Mouse (Mus musculus): ENCODE results near the gene Sfrp5. TPM values are rescaled to one million over a fixed set of nuclear protein-coding genes. Genes with fewer than 3 reads are reported as not detected.
A peak's percentile ranks its signal among the peaks of the same experiment; 100 is the strongest.

The Sfrp5 gene
- total RNA-seq, 1 experiment from 2014 or later = not detected

DNA sequence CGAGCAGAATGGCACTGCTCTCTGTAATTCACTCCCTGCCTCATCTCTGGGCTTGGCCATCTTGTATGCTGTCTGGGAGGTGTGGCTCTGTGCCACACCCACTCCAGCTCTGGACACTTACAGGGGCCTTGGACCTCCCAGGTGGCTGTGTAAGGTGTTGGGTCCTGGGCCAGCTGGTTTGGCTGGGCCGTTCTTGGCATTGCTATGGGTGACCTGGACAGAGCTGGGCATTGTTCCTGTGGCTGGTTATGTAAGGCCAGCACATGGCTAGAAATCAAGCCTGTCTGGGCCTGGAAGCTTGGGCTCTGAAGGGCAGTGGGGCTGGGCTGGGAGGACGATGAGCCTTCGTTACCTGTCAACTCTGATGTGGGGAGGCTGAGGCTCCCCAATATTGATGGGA is 2.3 kb upstream of the Sfrp5 start:
- no peak for ATAC-seq (ENCODE audit: extremely low read depth, insufficient number of reproducible peaks, low FRiP score, poor library complexity, severe bottlenecking)

DNA sequence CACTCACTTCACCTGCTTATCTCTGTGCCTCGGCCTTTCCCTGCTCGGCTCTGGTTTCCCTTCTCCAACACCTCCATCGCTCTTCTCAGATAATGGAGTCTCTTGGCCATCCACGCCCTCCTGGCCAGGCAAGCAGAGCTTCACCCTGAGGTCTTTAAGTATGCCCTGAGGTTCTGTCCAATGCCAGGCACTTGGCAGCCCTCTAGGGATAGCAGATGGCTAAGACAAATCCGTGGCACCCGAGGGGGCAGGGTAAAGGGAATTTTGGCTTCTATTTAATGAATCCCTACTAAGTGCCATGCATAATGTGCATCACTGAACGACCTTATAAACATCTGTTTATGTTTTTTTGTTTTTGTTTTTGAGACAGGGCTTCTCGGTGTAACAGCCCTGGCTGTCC is 415 bp upstream of the Sfrp5 start:
- ATAC-seq (ENCODE audit: extremely low read depth, insufficient number of reproducible peaks, low FRiP score, poor library complexity, severe bottlenecking) = no peak

DNA sequence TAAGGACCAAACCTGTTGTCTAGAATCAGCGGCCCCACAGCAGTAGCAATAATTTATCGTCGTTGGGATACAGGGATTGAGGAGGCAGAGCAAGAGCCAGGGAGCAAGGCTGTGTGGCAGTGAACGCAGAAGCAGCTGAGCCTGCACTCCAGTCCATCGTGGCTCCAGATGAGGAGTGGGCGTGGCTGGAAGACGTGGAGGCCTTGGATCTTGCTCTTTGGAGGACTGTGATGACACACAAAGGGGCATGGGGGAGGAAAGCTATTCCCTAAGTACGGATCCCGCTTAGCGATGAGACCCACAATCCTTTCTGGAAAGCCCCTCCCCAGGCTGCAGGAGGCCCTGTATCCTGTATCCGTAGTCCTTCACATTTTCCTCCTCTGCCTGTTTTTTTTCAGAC is 4.0 kb downstream of the Sfrp5 start:
- no peak for ATAC-seq (ENCODE audit: extremely low read depth, insufficient number of reproducible peaks, low FRiP score, poor library complexity, severe bottlenecking)

DNA sequence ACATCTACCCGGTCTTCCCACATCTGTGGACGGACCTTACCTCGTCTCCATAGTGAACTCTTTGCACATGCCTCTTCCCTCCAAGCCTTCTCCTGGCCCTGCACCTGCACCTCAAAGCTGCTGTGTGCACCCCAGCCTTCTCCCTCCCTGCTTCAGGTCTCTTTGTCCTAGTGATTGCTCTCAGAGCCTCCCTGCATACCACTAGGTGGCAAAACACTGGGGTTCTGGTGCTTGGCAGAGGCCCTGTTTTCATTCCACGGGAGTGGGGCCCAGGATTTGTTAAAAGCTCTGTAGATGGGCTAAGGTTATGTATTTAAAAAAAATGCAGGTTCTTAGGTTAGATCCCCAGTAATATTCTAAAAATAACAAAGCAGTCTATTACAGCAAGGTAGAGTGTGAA is 5.0 kb downstream of the Sfrp5 start:
- no peak for ATAC-seq (ENCODE audit: extremely low read depth, insufficient number of reproducible peaks, low FRiP score, poor library complexity, severe bottlenecking)

DNA sequence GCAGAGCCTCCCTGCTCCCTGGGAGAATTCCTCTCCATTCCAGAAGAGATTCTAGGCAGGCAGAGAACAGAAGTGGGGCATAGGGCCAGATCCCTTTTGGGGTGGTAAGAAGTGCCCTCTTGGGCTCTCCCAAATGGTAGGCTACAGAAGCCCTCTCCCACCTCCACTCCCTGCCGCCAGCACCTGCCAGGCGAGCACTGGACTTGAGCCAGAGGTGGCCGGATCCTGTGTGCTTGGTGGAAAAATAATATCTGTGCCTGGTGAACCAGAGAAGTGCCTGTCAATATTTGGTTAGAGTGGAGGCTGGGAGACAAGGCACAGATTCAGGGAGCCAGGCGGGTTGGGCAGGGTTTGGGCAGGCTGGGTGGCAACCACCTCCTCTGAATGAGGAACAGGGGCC is 5.7 kb downstream of the Sfrp5 start:
- no peak for ATAC-seq (ENCODE audit: extremely low read depth, insufficient number of reproducible peaks, low FRiP score, poor library complexity, severe bottlenecking)

DNA sequence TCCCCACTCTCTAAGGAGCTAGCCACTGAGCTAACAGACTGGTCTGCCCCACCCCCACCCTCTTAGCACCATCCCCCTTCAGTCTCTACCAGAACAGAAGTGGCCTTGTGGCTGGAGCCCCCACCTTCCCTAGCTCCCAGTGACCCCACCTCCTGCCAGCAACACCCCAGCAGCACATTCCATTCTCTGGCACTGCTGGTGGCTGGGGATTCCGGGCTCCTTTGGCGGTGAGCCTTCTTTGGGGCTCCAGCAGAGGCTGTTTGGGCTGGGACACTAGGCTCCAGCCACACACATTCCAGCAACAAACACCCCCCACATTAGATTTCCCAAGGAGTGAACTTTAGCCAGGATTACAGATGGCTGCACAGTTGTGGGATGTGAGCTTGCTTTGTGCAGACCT is 8.7 kb downstream of the Sfrp5 start:
- no peak for ATAC-seq (ENCODE audit: extremely low read depth, insufficient number of reproducible peaks, low FRiP score, poor library complexity, severe bottlenecking)

DNA sequence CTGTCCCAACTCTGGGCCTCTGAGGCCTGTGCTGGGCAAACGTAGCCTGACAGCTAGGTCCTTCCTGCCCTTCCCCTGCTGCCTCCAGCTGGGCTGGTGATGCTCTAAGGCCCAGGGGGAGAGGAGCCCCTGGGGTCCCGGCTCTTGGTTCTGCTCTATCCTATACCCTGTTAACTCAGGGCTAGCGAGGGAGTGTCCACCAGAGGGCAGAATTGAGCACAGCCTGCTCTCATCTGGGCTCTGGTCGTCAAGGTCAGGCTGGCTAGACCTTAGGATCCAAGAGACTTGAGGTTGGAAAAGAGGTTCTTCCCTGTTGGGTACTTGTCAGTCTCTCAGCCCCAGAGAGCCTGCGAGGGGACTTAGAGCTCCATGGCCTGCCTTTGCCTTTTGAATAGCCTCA is 11.6 kb downstream of the Sfrp5 start:
- ATAC-seq (ENCODE audit: extremely low read depth, insufficient number of reproducible peaks, low FRiP score, poor library complexity, severe bottlenecking) = peak; percentile 27; the same call in 1 of the 2 replicates

DNA sequence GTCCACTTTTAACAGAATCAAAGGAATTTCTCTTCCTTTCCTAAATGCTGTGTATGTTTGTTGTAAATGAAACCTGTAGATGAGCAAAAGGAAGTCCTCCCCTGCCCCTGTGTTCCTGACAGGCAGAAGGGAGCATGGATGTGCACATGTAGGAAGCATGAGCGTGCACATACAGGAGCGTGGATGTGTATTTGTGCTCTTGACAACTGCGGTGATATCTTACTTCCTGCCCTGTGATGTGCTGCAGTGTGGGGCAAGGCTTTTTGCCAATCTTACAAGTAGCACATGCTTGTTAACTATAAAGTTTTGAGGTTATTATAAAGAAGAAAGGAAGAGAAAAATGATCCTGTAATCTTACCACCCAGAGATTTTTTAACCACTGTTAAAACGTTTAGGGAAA is 12.3 kb downstream of the Sfrp5 start:
- ATAC-seq (ENCODE audit: extremely low read depth, insufficient number of reproducible peaks, low FRiP score, poor library complexity, severe bottlenecking) = no peak

DNA sequence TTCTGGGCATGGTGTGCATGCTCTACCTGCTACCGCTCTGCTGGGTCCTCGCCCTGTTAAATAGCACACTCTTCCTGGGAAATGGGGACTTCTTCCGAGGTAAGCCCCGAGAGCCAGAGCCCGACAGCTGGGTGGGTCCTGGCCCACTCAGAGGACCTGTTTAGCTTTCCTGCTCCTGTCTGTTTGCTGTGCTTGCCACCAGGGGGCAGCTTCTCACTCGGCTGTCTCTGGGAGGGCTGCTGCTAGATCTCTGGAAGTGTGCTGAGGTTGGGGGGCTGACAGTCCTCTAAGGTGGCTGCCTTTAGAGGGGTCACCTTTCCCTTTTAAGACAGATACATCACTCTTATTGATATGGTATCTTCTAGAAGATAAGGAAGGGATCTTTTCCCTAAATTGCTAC is 19.4 kb downstream of the Sfrp5 start:
- no peak for ATAC-seq (ENCODE audit: extremely low read depth, insufficient number of reproducible peaks, low FRiP score, poor library complexity, severe bottlenecking)

DNA sequence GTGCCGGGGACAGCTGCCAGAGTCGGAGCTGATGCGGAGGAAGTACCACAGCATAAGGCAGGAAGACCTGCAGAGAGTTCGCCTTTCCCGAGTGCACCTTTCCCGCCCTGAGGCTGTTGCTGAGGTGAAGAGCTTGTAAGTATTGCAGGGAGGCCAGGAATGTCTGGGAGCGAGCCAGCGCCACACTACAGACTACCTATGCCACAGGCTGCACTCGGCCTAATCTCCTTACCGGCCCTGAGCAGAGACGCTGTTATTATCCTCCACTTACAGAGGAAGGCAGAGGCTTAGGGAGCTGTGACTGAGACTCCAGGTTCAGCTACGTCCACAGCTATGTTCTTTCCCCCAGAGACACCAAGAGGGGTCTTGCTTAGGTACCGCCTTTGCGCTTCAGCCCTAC is 22.7 kb downstream of the Sfrp5 start:
- no peak for ATAC-seq (ENCODE audit: extremely low read depth, insufficient number of reproducible peaks, low FRiP score, poor library complexity, severe bottlenecking)

DNA sequence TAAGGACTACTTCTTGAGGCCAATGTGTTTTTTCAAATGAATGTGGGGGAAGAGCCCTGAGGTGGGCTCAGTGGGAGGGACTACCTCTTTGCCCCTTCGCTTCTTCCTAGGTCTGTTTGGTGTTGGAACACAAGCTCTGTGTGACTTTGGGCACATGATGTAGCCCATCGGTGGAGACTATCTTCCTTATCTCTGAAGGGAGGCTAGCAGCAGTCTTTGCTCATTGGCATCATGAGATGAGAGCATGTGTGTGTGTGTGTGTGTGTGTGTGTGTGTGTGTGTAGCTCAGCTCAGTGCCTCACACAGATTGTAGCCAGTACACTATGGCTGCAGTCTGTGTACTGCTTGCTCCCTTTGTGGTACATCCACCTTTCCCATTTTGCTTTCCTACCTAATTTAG is 24.6 kb downstream of the Sfrp5 start:
- no peak for ATAC-seq (ENCODE audit: extremely low read depth, insufficient number of reproducible peaks, low FRiP score, poor library complexity, severe bottlenecking)

DNA sequence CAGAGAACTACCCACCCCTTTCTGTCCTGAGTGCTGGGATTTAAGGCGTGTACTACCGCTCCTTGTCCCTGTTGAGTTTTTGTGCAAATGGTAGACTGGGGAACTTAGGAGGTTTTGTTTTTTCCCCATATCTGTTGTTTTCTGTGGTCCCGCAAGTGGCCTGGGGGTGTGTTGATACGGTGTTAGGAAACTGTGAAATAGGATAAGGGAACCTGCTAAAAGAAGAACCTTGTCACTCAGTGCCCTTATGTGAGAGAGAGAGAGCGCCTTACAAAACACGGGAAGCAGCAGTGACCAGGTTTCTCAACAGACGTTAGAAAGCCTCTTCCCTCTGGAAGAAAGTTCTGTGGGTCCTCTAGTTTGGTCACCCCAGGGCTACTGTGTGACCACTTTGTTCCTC is 25.2 kb downstream of the Sfrp5 start:
- ATAC-seq (ENCODE audit: extremely low read depth, insufficient number of reproducible peaks, low FRiP score, poor library complexity, severe bottlenecking) = peak; percentile 43; the same call in 1 of the 2 replicates

DNA sequence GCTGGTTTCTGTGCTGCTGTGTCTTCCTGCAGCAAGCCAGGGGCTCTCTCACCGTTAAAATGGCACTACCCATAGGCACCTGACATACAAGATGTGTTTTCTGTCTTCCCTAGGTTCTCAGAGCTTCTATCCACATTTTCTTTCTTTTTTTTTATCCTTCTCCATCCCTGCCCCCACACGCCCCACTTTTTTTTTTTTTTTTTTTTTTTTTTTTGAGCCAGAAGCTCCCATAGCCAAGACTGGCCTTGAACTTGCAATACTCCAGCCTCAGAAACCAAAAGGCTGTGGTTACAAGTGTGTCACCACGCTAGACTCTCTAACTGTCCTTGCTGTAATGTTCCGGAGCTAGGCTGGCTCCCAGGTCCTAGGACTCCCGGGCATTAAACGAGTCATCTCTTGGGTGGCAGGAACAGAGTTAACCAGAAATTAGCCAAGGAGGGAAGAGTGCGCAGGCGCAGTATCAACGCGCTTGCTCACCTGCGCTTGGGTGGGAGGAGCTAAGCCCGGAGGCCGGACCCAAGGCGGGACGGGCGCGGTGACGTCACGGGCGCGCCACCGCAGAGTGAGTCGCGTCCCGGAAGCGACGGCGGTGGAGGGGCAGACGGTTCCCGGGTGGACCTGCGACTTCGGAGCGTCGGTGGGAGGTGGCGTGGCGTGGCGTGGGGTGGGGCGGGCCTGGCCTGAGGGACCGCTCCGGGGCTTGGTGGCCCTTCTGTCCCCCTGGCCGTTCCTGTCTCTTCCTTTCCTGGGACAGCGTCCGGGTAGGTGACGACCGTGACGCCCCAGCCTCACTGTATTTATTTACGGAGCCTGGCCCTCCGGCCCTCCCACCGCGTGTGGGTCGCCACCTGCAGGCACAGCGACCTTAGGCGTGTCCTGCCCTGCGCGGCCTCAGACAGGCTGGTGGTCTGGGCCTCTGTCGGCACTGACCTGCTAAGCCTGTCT is 31.8 kb downstream of the Sfrp5 start:
- peak; percentile 81 for ATAC-seq (ENCODE audit: extremely low read depth, insufficient number of reproducible peaks, low FRiP score, poor library complexity, severe bottlenecking)

DNA sequence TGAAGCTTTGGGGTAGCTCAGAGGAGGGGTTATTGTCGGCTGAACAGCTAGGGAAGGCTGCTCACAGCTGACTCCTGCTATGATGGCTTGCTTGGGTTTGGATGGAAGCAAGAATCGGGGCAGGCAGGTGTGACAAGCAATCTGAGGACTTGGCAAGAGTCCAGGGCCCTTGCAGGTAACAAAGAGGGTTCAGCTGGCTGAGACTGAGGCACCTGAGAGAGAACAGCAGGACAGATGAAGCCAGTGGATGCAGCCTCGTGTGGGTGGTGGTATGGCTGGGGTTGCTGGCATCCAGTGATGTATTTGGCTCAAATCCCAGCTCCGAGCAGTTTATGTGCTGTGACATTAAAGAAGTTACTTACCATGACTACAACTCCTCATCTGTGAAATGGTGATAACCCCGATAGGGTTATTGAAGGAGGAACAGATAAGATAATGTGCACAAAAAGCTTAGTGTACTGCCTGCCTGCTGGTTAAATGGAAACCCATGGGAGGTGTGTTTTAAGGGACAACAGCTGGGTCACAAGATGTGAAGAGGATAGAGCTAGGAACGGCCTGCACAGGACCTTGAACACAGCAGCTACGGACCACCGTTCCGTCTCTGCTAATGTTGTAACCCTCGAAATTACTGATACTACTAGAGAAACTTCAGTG is 32.6 kb downstream of the Sfrp5 start:
- ATAC-seq (ENCODE audit: extremely low read depth, insufficient number of reproducible peaks, low FRiP score, poor library complexity, severe bottlenecking) = no peak

DNA sequence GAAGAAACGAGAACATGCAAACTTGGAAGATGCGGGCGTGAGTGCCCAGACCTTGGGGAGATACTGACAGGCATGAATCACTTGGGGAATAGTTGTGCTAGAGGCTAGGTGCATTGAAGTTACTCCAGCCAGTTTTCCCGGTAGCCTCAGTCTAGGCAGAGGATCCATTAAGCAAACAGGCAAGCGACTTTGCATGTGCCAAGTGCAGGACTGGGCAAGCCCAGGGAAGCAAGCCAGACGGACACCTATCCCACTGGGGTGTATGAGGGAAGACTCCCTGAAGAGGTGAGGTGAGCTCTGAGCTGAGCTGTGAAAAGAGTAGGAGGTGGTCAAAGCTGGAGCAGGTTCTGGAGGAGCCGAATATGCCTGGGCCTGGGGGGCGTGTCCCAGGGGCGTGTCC is 34.6 kb downstream of the Sfrp5 start:
- ATAC-seq (ENCODE audit: extremely low read depth, insufficient number of reproducible peaks, low FRiP score, poor library complexity, severe bottlenecking) = no peak

DNA sequence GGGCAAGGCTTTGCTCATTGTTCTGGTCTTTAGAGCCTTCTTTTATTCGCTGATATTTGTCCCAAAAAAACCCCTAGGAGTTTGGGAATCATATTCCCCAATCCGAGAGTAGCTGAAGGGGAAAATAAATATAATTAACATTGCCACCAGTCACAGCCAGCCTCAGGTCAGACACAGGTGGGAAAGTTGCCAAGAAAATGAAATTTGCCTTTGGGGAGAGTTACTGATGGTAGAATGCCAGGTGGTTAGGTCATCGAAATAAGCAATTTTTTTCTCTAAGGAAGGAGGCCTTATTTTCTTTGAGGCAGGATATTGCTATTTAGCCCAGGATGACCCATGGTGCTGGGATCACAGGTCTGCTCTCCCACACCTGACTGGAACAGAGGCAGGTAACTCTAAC is 35.3 kb downstream of the Sfrp5 start:
- no peak for ATAC-seq (ENCODE audit: extremely low read depth, insufficient number of reproducible peaks, low FRiP score, poor library complexity, severe bottlenecking)

DNA sequence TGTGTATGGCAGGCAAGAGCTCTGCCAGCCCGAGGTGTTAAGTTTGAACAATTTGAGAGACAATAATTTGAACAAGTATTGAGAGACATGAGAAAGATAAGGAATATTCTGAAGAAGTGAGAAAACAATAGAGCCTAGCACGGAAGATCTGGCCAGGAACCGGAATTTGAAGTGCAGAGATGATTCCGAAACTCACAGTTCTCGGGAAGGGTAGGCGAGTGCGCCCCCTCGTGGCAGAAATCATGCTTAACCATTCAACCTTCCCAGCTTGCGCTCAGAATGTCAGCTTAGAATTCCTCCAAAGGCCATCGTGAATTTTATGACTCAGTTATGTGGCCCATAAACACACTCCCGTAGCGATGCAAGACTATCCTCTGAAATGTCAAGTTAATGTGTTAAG is 35.9 kb downstream of the Sfrp5 start:
- ATAC-seq (ENCODE audit: extremely low read depth, insufficient number of reproducible peaks, low FRiP score, poor library complexity, severe bottlenecking) = peak; percentile 59; the same call in 1 of the 2 replicates

DNA sequence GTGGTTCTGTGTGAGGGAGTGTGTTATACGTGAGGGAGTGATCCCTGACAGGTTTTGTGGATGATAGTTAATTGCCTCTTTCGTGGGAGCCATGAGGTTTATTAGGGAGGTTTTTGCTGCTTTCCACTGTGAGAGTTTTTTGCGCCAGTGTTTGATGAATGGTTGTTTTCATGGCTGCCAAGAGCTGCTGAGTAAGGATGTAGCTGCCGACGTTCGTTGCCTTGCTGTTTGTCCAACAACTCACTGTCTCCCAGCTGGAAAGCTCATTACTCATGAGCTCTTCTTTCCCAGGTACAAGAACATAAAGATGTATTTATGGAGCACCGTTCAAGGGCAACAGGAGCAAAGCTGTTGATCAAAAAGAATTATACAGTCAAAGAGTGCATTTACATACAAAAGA is 37.9 kb downstream of the Sfrp5 start:
- no peak for ATAC-seq (ENCODE audit: extremely low read depth, insufficient number of reproducible peaks, low FRiP score, poor library complexity, severe bottlenecking)

DNA sequence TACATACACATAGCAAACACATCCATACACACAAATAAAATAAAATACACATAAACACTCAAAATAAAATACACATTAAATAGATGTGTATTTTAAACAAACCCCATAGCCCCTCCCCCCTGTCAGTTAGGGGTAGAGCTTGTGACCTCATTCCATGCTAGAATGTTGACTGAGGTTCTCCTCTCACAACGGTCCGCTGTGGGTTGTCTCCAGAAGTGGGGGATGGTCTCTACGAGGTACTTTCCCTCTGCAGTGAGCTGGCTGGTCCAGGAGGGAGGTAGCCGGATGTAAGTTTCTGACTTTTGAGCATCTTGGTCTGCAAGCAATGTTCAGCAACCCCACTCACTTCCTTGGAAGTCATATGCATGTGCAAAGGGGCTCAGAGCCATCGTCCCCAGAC is 38.3 kb downstream of the Sfrp5 start, which contains the start of gene Zfyve27:
Gene Zfyve27 (plus strand): TSS at position 188 of the 400 bp plus-strand sequence.
- ATAC-seq (ENCODE audit: extremely low read depth, insufficient number of reproducible peaks, low FRiP score, poor library complexity, severe bottlenecking) = no peak

Measured in neutrophil, adult 5-6 weeks (primary cell).